Mouse (Mus musculus) forebrain, embryonic 10.5 days (tissue): ENCODE results near the gene Smad6. TPM values are rescaled to one million over a fixed set of nuclear protein-coding genes. Genes with fewer than 3 reads are reported as not detected.

ENCODE experiments used
- DNase-seq: peaks from one replicate; pipeline ENCODE4 v3.0.0-alpha.2; 2017; ENCODE audit warnings: low spot score; ENCODE audit errors: extremely low spot score
- H3K27ac ChIP-seq: fragments of 300-500 bp; sonication (generic); 2 replicates; pipeline ENCODE4 v1.5.1; 2016; ENCODE audit warnings: mild to moderate bottlenecking
- H3K27me3 ChIP-seq: fragments of 300-500 bp; sonication (generic); 2 replicates; pipeline ENCODE4 v1.6.1; 2016; ENCODE audit warnings: mild to moderate bottlenecking; ENCODE audit not compliant: poor library complexity, severe bottlenecking
- H3K36me3 ChIP-seq: fragments of 300-500 bp; sonication (generic); replicated peaks from 2 replicates; pipeline ENCODE4 v1.6.1; 2016; ENCODE audit warnings: mild to moderate bottlenecking, moderate library complexity
- H3K4me1 ChIP-seq: fragments of 300-500 bp; sonication (generic); 2 replicates; pipeline ENCODE4 v1.6.1; 2016
- H3K4me3 ChIP-seq: fragments of 300-500 bp; sonication (generic); 2 replicates; pipeline ENCODE4 v1.5.1; 2016; ENCODE audit warnings: mild to moderate bottlenecking, moderate library complexity
- H3K9me3 ChIP-seq: fragments of 300-500 bp; sonication (generic); 2 replicates; pipeline ENCODE4 v1.6.1; 2016; ENCODE audit warnings: mild to moderate bottlenecking, moderate library complexity
- WGBS: fragments of 180-500 bp; shearing (Covaris S2); methylation state at CpG from one replicate; pipeline ENCODE4 v1.1.7; 2016; 5-methylcytosine and 5-hydroxymethylcytosine counted together
- polyA plus RNA-seq: library from polyadenylated mRNA; unstranded; fragments of >200 nt; fragmentation: Nextera tagmentation; extraction: Ambion mirVana; gene quantifications from 2 replicates; pipeline ENCODE4 v1.2.1, GENCODE M21; 2016

Smad6 gene
- polyA plus RNA-seq, 1 experiment from 2014 or later, result 3.7 TPM

GRCm38 (mm10) chr9:64020171-64020605 is 1.7 kb downstream of the Smad6 start:
- H3K4me1 ChIP-seq, result peaks cover 100% of the 10 kb centered on the region

GRCm38 (mm10) chr9:64019036-64019886 is 2.6 kb downstream of the Smad6 start:
- H3K27me3 ChIP-seq, result peaks cover 54% of the 10 kb centered on the region
- peak overlapping the region; percentile 90 for H3K4me3 ChIP-seq
- peaks cover 4% of the 10 kb centered on the region; the same call in 1 of the 2 replicates for H3K36me3 ChIP-seq
- peak overlapping the region; percentile 97 for H3K27ac ChIP-seq
- H3K9me3 ChIP-seq, result no peaks in the 10 kb centered on the region
- 4% methylated on average over 10 of the region's 10 CpGs for WGBS
- peak; percentile 31 for DNase-seq
- peaks cover 100% of the 10 kb centered on the region for H3K4me1 ChIP-seq

More at GRCm38 (mm10) chr9:64020171-64020605, 1.7 kb downstream of the Smad6 start:
- peak overlapping the region; percentile 97 for H3K27ac ChIP-seq
- no peaks in the 10 kb centered on the region for H3K9me3 ChIP-seq
- WGBS, result under 1% methylated on average over 50 of the region's 50 CpGs
- H3K27me3 ChIP-seq, result peaks cover 57% of the 10 kb centered on the region
- no peak for DNase-seq
- 0 out of 2 replicates have a peak, but pooled peaks cover 3% of the 10 kb centered on the region for H3K36me3 ChIP-seq
- H3K4me3 ChIP-seq, result peak overlapping the region; percentile 90

- under 1% methylated on average over 23 of the region's 23 CpGs for WGBS
- Histone ChIP-seq H3K4me3 (peak overlapping the region; percentile 90), H3K27ac (peak overlapping the region; percentile 97), H3K9me3 (no peaks in the 10 kb centered on the region), H3K36me3 (peaks cover 14% of the 10 kb centered on the region), H3K27me3 (peaks cover 48% of the 10 kb centered on the region), H3K4me1 (peaks cover 91% of the 10 kb centered on the region)
- peak; percentile 78 for DNase-seq
These were observed 3.7 kb downstream of the Smad6 start for GRCm38 (mm10) chr9:64017861-64018793.

- Histone ChIP-seq H3K36me3 (peaks cover 27% of the 10 kb centered on the region), H3K27ac (peak overlapping the region; percentile 97), H3K9me3 (peaks cover 4% of the 10 kb centered on the region), H3K4me3 (peak overlapping the region; percentile 90), H3K27me3 (peaks cover 48% of the 10 kb centered on the region), H3K4me1 (peaks cover 78% of the 10 kb centered on the region)
- 2% methylated on average over 25 of the region's 25 CpGs for WGBS
- peak; percentile 84 for DNase-seq
These were observed 5.0 kb downstream of the Smad6 start for GRCm38 (mm10) chr9:64016648-64017400.

- Histone ChIP-seq H3K27ac (peak overlapping the region; percentile 97), H3K4me3 (peak overlapping the region; percentile 90), H3K9me3 (peaks cover 12% of the 10 kb centered on the region), H3K36me3 (peaks cover 35% of the 10 kb centered on the region), H3K4me1 (peaks cover 70% of the 10 kb centered on the region), H3K27me3 (peaks cover 48% of the 10 kb centered on the region)
- DNase-seq, result no peak
- whole genome bisulfite sequencing, result 36% methylated on average over 7 of the region's 7 CpGs
These were observed 5.8 kb downstream of the Smad6 start for GRCm38 (mm10) chr9:64016092-64016491.

GRCm38 (mm10) chr9:64014801-64015200 is 7.1 kb downstream of the Smad6 start:
- no peak overlapping the region for H3K4me3 ChIP-seq
- peaks cover 12% of the 10 kb centered on the region for H3K9me3 ChIP-seq
- peak overlapping the region; percentile 16; the same call in 1 of the 2 replicates for H3K27ac ChIP-seq
- peaks cover 57% of the 10 kb centered on the region for H3K4me1 ChIP-seq
- 73% methylated on average over 6 of the region's 6 CpGs for WGBS
- peaks cover 44% of the 10 kb centered on the region for H3K27me3 ChIP-seq
- peaks cover 45% of the 10 kb centered on the region for H3K36me3 ChIP-seq
- no peak for DNase-seq

- DNase-seq, result no peak
These were observed 10.5 kb downstream of the Smad6 start for GRCm38 (mm10) chr9:64011356-64011755.

GRCm38 (mm10) chr9:64002981-64003380 is 18.9 kb downstream of the Smad6 start:
- Histone ChIP-seq H3K4me3 (no peak overlapping the region), H3K4me1 (peaks cover 52% of the 10 kb centered on the region), H3K36me3 (peaks cover 95% of the 10 kb centered on the region), H3K27ac (0 out of 2 replicates have a peak overlapping the region, but pooled peaks have one; percentile 20), H3K9me3 (no peaks in the 10 kb centered on the region), H3K27me3 (no peaks in the 10 kb centered on the region)
- DNase-seq, result no peak
- WGBS, result 70% methylated on average over 7 of the region's 7 CpGs

More at GRCm38 (mm10) chr9:64011356-64011755, 10.5 kb downstream of the Smad6 start:
- H3K4me1 ChIP-seq, result peaks cover 23% of the 10 kb centered on the region
- peaks cover 20% of the 10 kb centered on the region for H3K27me3 ChIP-seq
- H3K4me3 ChIP-seq, result no peak overlapping the region
- 92% methylated on average over 1 of the region's 1 CpGs for WGBS
- H3K36me3 ChIP-seq, result peaks cover 78% of the 10 kb centered on the region
- peaks cover 12% of the 10 kb centered on the region for H3K9me3 ChIP-seq
- no peak overlapping the region for H3K27ac ChIP-seq

GRCm38 (mm10) chr9:64001081-64001480 is 20.8 kb downstream of the Smad6 start:
- 0 out of 2 replicates have a peak overlapping the region, but pooled peaks have one; percentile 53 for H3K27ac ChIP-seq
- peaks cover 59% of the 10 kb centered on the region for H3K4me1 ChIP-seq
- H3K36me3 ChIP-seq, result peaks cover 88% of the 10 kb centered on the region
- H3K27me3 ChIP-seq, result no peaks in the 10 kb centered on the region
- DNase-seq, result no peak
- H3K4me3 ChIP-seq, result no peak overlapping the region
- no peaks in the 10 kb centered on the region for H3K9me3 ChIP-seq
- WGBS, result 73% methylated on average over 7 of the region's 7 CpGs

- Histone ChIP-seq H3K4me3 (no peak overlapping the region), H3K27ac (no peak overlapping the region), H3K36me3 (peaks cover 89% of the 10 kb centered on the region), H3K9me3 (no peaks in the 10 kb centered on the region), H3K27me3 (no peaks in the 10 kb centered on the region), H3K4me1 (peaks cover 59% of the 10 kb centered on the region)
- 91% methylated on average over 5 of the region's 5 CpGs for WGBS
- DNase-seq, result no peak
These were observed 21.8 kb downstream of the Smad6 start for GRCm38 (mm10) chr9:64000085-64000484.

GRCm38 (mm10) chr9:63999194-63999593 is 22.7 kb downstream of the Smad6 start:
- H3K27ac ChIP-seq, result peak overlapping the region; percentile 2; the same call in 1 of the 2 replicates
- 89% methylated on average over 9 of the region's 9 CpGs for WGBS
- H3K4me1 ChIP-seq, result peaks cover 59% of the 10 kb centered on the region

GRCm38 (mm10) chr9:63998026-63998425 is 23.8 kb downstream of the Smad6 start:
- no peaks in the 10 kb centered on the region for H3K9me3 ChIP-seq
- H3K4me1 ChIP-seq, result peaks cover 50% of the 10 kb centered on the region
- no peak for DNase-seq
- no peak overlapping the region for H3K4me3 ChIP-seq
- peak overlapping the region; percentile 45 for H3K27ac ChIP-seq
- 83% methylated on average over 14 of the region's 14 CpGs for WGBS
- H3K27me3 ChIP-seq, result no peaks in the 10 kb centered on the region
- H3K36me3 ChIP-seq, result peaks cover 89% of the 10 kb centered on the region

More at GRCm38 (mm10) chr9:63999194-63999593, 22.7 kb downstream of the Smad6 start:
- no peak for DNase-seq
- Histone ChIP-seq H3K9me3 (no peaks in the 10 kb centered on the region), H3K4me3 (no peak overlapping the region), H3K27me3 (no peaks in the 10 kb centered on the region), H3K36me3 (peaks cover 89% of the 10 kb centered on the region)
